In the genomic region with DNA sequence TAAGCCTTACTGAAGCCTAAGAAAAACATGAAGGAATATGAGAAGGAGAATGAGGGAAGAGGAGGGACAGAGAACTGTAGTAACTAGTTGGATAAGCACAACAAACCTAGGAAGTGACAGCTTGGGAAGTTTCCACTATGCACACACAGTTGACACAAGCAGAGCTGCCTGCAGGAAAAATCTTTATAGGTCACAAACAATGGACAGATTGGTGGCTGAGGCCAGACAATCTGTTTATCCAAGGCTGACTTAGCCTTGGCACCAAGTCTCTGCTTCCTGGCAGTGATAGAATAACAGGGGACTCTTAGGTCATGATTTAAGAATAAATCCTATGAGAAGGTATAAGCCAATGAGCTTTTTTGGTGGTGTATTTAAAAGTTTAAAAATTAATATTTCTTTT, we compare ENCODE assay signal across 13 mouse cellular contexts. TPM values are rescaled to one million over a fixed set of nuclear protein-coding genes. Genes with fewer than 3 reads are reported as not detected.
A peak's percentile ranks its signal among the peaks of the same experiment; 100 is the strongest.
DNase-seq lines count a peak whose midpoint lies in the region; ATAC-seq lines count a peak whose summit lies in the region.
"Had no signal": no experiment of that assay in that cellular context is flagged by ENCODE, and none has a peak within 500 bp of the region (broad histone marks: within the 10 kb centered on the region; RNA-seq: fewer than 3 reads in every experiment).

No protein-coding gene starts in this region.

- H3K9ac ChIP-seq in lung, embryonic 15.5 days = no peak overlapping the region
- H3K9ac ChIP-seq: limb, embryonic 12.5 days had no signal

- no peaks in the 10 kb centered on the region for H3K9me3 ChIP-seq in heart, embryonic 10.5 days
- no peaks in the 10 kb centered on the region for H3K9me3 ChIP-seq in lung, embryonic 15.5 days
- H3K9me3 ChIP-seq: limb, embryonic 12.5 days; megakaryocyte, embryonic 14.5 days had no signal

- no peak overlapping the region for H3K4me3 ChIP-seq in heart, embryonic 10.5 days
- no peak overlapping the region for H3K4me3 ChIP-seq in lung, embryonic 15.5 days
- H3K4me3 ChIP-seq: limb, embryonic 12.5 days; megakaryocyte, embryonic 14.5 days had no signal

- no peaks in the 10 kb centered on the region for H3K36me3 ChIP-seq in heart, embryonic 10.5 days
- no peaks in the 10 kb centered on the region for H3K36me3 ChIP-seq in lung, embryonic 15.5 days
- H3K36me3 ChIP-seq: G1E; limb, embryonic 12.5 days had no signal

- no peaks in the 10 kb centered on the region for H3K27me3 ChIP-seq in heart, embryonic 10.5 days (ENCODE audit: insufficient read depth, poor library complexity, severe bottlenecking)
- no peaks in the 10 kb centered on the region for H3K27me3 ChIP-seq in lung, embryonic 15.5 days
- H3K27me3 ChIP-seq: limb, embryonic 12.5 days; megakaryocyte, embryonic 14.5 days had no signal

- H3K4me2 ChIP-seq in lung, embryonic 15.5 days = no peak overlapping the region
- H3K4me2 ChIP-seq: limb, embryonic 12.5 days had no signal

- H3K4me1 ChIP-seq in heart, embryonic 10.5 days = no peaks in the 10 kb centered on the region
- H3K4me1 ChIP-seq in lung, embryonic 15.5 days = no peaks in the 10 kb centered on the region; the same call in 1 of the 2 replicates
- H3K4me1 ChIP-seq: limb, embryonic 12.5 days; megakaryocyte, embryonic 14.5 days had no signal

- no peak for ATAC-seq in lung, embryonic 15.5 days (ENCODE audit: borderline replicate concordance, extremely low read depth, low FRiP score, low TSS enrichment)
- no peak for ATAC-seq in activated CD4-positive, CD25-positive, alpha-beta regulatory T cell, adult 4 months
- ATAC-seq: hindbrain, embryonic 16.5 days had no signal

- no peak overlapping the region; the same call in 1 of the 2 replicates for H3K27ac ChIP-seq in heart, embryonic 10.5 days
- H3K27ac ChIP-seq in lung, embryonic 15.5 days = peak overlapping the region; percentile 57; the same call in 1 of the 2 replicates
- H3K27ac ChIP-seq: limb, embryonic 12.5 days had no signal

- peak; percentile 88 for DNase-seq in heart, adult 11 months
- no peak for DNase-seq in heart, embryonic 10.5 days (ENCODE audit: low spot score)
- DNase-seq in adrenal gland, postnatal 25 days = peak; percentile 3
- peak; percentile 82 to 87 for DNase-seq in cerebellum, postnatal 25 days
- DNase-seq in left cerebral cortex, adult 8-10 months (ENCODE audit: low spot score in 2 of 2) = no peak
- DNase-seq in kidney, adult 9 months = no peak
- DNase-seq: embryo, embryonic 11 days had no signal

RNA-seq across cellular contexts. Expression of a gene that starts 20.6 kb away (rescaled TPM):
- polyA plus RNA-seq in heart, embryonic 10.5 days (2016; fragmentation: Nextera tagmentation; extraction: Ambion mirVana) = 30.0 and 37.1 TPM in 2 replicates
- 1.1 and 1.2 TPM in 2 replicates for total RNA-seq in adrenal gland, postnatal 25 days (2021)
- 14.0 and 18.6 TPM in 2 replicates for polyA plus RNA-seq in lung, embryonic 15.5 days (2015; fragmentation: Nextera tagmentation; extraction: Ambion mirVana)
- total RNA-seq in left cerebral cortex, adult 8-10 months (2022) = 100 to 1,000 TPM; 291 to 337 (median 334) TPM
- not detected for polyA plus RNA-seq in activated CD4-positive, CD25-positive, alpha-beta regulatory T cell, adult 4 months (2017; shearing (Covaris generic))
- total RNA-seq: G1E had no signal
- polyA plus RNA-seq: G1E had no signal

Comparison
In these comparisons a context has a peak if more than half of its experiments do, and no peak if none do; other contexts are left out.
1. DNase-seq: peak in heart, adult 11 months (single experiment), adrenal gland, postnatal 25 days (single experiment) and cerebellum, postnatal 25 days (2 of 2); none in heart, embryonic 10.5 days (single experiment), left cerebral cortex, adult 8-10 months (0 of 2) and kidney, adult 9 months (single experiment).
2. RNA of a gene that starts 20.6 kb away (polyA plus RNA-seq): 30.0 to 37.1 TPM in heart, embryonic 10.5 days and 14.0 to 18.6 TPM in lung, embryonic 15.5 days; not detected in activated CD4-positive, CD25-positive, alpha-beta regulatory T cell, adult 4 months; every median in the first group is over 10 times any median in the second.